Mouse (Mus musculus) thymus, adult 2 months (tissue): ENCODE data around the gene Olfr1393.

ENCODE experiments used
- CTCF ChIP-seq: fragments of 200-500 bp; IDR thresholded peaks from 2 replicates; pipeline ENCODE4 v1.5.1; 2012; ENCODE audit warnings: mild to moderate bottlenecking, control low read depth, low read length, moderate library complexity, borderline replicate concordance; ENCODE audit not compliant: control insufficient read depth, poor library complexity, insufficient read depth; ENCODE audit errors: extremely low read depth
- POLR2A ChIP-seq: fragments of 200-500 bp; IDR thresholded peaks from 2 replicates; pipeline ENCODE4 v1.6.1; 2012; ENCODE audit warnings: mild to moderate bottlenecking, low read length, control low read depth, moderate library complexity; ENCODE audit not compliant: control insufficient read depth, poor library complexity, insufficient read depth; ENCODE audit errors: extremely low read depth

DNA sequence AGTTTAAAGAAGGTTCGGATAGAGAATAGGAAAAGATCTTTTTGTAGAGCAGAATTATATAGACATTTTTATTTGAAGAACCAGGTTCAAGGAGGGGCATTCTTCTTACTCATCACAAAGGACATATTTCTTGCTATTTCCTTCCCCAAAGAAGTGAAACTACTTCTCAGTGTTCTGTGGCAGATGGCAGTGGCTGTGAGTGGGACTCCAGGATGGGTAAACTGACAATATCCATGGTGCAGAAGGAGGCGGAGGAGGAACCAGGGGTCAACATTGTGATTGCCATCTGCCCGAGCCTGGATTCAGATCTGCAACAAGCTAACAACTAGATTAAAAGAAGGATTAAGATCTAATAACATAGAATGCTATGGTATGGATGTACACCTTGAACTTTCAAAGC, 48.6 kb downstream of the Olfr1393 start:
- TF ChIP-seq CTCF (no peak), POLR2A (no peak)
